Mouse (Mus musculus) fibroblast of lung, adult 2 months (primary cell): Measurements from ENCODE around the gene Lsamp.
"Not testable (repeated sequence)": the region's sequence is repeated elsewhere in the genome, so short reads cannot be mapped to it uniquely, and the experiment has no call there.

Experiments used
- DNase-seq: peaks from one replicate; pipeline ENCODE4 v3.0.0-alpha.2; 2011; ENCODE audit warnings: low read depth

Gene Lsamp

DNA sequence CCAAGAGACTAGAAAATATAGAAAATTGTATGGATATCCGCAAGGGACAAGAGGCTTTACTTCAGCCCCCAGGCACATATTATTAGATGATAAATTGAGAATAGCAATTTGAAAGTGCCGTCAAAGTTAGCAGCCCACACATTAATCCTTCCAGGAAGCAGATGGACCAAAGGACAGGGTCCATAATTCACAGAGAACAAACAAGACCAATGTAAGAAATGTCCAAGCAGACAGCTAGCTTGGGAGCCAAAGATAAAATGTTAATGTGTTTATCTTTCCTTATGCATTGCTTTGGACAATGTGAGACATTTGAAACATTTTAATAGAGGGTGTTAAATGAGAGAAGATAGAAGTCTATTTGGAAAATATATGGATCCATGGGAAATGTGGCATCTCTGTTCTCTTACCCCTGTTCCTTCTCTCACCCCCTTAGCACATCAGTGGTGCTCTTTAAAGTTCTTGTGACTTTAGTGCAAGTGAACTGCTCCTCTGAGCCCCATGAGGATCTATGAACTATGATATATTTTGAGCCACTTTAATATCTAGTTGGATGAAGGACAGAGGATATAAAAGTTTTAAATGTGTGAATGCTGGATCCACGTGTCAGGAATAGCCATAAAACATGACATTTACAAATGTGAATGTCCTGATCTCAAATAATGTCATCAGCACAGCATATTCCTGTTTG, 1952.9 kb downstream of the Lsamp start:
- no peak for DNase-seq

DNA sequence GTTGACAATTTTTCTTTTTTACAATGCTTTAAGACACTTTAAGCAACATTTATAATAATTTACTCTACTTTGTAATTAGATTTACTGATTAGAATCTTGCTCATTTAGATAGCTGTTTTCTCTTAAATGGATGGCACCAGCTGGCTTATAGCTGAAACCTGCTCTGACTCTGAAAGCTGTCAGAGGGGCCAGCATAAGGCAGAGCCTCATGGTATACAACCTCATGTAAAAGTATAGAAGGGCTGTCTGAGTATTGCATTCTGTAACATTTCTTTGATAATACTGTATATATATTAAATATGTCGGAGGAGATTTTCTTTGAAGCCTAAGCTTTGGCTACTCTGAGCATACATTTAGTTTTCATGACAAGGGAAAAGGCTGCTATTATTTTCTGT, 1953.4 kb downstream of the Lsamp start:
- no peak for DNase-seq

DNA sequence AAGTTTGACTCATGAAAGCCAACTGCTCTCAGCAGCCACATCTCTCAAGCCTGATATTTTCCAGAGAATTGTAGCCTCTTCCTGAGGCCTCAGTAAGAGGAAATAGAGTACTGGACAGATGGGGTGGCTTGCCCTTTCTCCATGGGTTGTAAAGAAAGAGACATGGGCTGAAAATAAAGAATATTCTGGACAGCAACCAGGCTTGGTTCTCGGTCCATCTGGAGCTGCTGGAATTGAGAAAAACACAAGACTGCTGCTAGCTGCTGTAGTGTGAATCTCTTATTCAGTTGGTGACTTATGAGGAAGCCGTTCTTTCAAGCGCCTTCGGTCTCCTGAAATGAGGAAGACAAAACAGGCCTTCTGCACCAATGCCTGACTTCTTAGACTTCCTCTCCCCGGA, 1954.1 kb downstream of the Lsamp start:
- no peak for DNase-seq

DNA sequence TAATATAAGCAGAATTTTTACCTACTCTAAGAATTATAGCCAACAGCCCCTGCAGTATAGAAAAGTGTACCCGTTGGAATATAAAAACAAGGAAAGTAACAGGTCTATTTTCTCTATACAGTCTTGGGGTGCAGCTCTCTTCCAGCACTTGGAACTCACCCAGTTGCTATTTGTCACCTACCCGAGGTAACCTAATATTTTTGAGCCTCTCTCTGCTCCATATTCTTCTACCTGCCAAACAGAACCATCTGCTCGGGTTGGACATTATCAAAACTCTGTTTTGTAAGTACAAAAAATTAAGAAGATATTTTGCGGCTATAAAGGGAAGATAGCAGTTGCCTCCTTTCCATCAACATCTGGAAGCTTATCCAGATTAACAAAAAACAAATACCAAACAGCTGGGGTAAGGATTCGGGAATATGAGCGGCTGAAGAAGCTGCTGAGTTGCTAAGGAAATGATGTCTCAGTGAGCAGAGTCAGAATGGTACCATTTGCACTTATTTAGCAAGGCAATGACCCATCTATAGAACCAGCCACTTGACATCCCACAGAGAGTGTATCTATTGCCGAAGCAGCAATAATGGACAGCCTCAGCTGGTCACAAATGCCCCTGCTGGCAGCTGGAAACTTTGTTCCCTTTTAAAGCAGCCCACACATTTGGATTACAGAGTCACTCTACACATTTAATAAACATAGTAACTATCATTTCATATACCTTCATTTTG, 1957.6 kb downstream of the Lsamp start:
- DNase-seq = no peak

DNA sequence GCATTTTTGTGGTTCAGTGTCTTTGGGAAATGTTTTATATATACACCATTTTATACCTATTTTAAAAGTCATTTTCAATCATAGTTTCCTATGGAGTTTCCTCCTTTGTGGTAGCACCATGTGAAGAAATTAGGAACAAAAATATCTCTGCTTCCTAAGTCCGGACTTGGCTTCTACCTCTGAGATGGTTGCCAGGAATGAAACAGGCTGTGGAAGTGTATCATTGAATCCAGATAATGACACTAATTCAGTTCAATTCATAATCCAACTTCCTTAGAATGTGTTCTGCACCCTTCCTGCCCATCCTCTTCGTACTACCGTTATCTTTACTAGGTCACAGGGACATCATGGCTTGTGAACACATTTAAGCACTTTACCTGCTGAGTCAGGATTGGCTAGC, 1973.7 kb downstream of the Lsamp start:
- DNase-seq = no peak

DNA sequence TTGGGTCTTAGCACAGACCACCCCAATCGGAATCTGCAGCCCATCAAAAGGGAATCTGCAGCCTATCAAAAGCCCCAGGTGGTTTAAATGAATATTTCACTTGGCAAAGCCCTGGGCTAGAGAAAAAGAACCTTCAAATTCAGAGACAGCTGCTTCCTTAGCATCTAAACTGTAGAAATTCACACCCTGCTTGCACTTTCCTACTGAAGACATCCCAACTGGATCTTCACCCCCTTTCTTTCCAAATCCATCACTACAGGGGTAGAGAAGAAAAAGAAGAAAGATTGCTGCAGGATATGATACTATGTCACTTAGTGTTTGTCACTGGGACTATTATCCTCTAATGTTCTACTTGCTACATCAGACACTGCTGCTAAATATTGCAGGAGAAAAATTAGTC, 1981.5 kb downstream of the Lsamp start:
- DNase-seq = no peak

DNA sequence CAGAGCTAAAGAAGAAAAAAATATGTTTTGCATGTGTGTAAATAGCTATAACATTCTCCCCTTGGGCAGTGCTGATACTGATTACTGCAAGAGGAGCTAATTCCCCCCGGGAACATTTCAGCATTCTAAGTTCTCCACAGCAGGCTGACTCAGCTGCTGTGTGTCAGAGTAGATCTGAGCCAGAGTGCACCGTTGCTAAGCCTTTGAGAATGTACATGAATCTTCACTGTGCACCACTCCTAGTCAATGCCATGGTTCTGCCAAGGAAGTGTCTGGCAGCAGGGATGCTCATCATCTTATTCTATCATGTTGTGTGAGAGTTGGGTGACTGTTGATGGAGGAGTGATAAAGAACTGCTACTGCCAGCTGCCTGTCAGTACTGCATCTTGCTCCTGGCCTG, 1985.1 kb downstream of the Lsamp start:
- no peak for DNase-seq

DNA sequence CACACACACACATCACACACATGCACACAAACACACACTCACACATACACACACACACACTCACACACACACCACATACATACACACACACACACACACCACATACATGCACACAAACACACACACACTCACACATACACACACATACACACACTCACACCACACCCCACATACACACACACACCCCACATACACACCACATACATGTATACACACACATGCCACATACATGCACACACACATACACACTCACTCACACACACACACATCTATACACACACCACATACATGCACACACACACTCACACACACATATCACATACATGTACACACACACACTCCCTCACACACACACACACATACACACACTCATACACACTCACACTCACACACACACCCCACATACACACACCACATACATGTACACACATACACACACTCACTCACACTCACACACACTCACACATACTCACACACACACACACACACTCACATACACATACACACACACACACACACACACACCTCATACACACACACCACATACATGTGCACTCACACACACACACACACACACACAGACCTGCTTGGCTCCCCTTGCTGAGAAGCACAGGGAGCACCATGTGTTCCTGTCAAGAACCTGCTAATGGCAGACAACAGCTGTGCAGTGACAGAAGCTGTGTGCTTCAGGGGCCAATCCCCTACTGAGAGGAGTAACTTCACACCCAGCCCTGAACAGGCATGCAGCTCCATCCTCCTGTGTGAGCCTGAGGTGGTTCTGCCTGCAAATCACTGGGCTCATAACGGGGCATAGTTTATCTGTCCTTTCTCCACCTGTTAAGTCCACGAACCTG, 1990.9 kb downstream of the Lsamp start:
- no peak for DNase-seq

DNA sequence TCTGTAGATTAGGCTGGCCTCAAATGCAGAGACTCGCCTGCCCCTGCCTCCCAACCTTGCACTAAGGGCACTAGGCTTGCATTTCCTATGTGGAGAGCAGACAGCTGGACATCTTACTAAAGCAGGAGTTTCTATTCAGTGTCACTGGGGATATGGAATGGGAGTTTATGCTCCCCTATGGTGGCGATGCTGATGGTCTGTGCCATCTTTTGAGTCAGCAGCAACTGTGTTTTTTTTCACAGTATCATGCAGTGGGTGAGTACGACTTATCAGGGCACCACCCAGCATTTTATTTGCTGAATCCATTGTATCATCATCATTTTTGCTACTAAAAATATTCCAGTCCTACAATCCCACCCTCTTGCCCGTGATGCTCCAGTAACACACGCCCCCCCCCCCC, 1992.7 kb downstream of the Lsamp start:
- DNase-seq = no peak

DNA sequence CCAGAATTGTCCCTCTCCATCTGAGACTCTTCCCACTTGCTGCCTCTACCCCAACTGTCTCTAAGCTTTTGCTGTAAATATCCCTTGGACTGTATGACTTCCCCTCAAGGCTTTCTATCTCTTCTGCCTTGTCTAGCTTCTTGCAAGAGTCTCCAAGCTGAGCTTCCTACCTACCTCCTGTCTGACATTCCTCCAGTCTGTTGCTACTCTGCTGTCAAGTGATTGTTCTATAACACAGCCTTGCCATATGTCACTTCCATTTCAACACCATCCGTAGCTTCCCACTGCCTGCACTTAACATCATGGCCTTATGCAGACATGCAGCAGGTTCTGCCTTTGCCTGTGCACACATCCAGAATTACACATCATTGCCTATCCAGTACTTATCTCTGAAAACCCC, 2012.8 kb downstream of the Lsamp start:
- no peak for DNase-seq

DNA sequence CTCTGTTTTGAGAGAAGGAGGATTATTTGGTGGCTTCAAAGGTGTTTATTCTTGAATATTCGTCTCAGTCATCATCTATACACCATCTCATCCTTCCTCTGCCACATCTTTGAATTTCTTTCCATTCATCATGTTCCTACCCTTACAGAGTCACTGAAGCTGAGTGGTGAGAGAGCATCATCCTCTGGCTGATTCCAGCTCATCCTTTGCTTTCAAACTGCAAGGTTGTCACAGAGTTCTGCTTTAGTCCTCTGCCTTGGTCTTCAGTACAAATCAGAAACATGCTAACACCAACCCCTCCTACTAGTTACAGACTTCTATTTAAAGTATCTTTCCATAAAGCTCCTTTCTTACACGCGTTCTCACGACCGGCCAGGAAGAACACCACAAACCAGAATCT, 2018.8 kb downstream of the Lsamp start:
- DNase-seq = no peak

DNA sequence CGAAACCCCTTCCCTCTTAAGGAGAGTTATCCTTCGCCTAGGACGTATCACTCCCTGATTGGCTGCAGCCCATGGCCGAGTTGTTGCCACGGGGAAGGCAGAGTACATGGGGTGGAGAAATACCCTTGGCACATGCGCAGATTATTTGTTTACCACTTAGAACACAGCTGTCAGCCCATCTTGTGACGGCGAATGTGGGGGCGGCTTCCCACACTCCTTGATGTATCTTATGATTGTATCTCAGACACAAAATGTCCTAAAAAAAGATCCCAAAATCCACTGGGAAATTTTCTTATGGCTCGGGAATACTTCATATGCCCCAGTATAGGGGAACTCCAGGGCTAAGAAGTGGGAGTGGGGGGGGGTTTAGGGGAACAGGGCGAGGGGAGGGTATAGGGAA, 2019.3 kb downstream of the Lsamp start:
- DNase-seq = not testable (repeated sequence)

DNA sequence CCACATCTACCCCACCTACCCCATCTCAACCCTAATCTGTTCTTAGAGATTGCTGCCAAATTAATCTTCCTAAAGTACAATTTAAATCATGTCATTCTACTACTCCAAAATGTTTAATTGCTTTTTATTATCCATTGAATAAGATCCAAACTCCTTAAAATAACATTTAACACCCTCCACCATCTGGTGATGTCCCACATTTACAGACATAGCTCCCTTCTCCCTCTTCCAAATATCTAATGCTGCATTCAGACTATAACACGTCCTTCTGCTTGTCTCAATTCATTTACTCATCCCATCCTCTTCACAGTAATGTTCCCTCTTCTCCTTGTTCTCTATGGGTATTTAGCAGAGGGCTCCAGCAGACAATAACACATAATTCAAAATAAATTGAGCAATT, 2020.0 kb downstream of the Lsamp start:
- DNase-seq = no peak

DNA sequence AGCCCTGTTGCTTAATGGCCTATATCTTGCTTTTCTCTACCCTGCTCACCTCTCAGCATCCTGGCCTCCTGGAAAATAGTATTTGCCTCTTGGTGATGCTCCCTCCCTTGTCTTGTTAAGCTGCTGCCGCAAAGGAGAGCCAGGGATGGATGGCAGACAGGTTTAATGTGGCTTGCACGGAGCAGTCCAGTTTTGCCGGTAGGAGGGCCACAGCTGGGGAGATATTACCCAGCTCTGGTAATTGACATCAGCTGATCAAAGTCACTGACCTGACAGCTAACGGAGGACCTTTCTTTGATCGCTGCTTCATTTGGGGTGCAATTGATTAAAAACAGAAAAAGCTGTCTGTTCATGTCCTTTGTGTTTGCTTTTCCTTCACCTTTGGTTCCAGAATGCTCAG, 2030.8 kb downstream of the Lsamp start:
- DNase-seq = no peak

DNA sequence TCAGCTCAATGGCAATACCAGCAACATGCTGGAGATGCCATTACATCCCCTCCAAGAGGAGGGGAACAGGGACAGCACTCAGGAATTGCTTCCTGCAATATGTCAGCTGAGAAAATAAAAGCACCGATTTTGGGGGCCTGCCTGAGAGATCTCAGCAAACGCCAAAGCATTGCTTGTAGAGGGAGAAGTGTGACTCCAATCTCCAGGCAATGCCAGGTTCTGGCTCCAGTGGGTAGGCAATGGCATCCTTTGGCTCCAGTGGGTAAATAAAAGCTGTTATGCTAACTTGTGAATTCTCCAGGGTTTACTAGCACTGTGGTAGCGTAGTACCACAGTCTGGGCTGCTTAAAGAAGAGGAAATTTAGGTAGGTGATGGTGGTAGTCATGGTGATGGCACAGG, 2031.3 kb downstream of the Lsamp start:
- no peak for DNase-seq

DNA sequence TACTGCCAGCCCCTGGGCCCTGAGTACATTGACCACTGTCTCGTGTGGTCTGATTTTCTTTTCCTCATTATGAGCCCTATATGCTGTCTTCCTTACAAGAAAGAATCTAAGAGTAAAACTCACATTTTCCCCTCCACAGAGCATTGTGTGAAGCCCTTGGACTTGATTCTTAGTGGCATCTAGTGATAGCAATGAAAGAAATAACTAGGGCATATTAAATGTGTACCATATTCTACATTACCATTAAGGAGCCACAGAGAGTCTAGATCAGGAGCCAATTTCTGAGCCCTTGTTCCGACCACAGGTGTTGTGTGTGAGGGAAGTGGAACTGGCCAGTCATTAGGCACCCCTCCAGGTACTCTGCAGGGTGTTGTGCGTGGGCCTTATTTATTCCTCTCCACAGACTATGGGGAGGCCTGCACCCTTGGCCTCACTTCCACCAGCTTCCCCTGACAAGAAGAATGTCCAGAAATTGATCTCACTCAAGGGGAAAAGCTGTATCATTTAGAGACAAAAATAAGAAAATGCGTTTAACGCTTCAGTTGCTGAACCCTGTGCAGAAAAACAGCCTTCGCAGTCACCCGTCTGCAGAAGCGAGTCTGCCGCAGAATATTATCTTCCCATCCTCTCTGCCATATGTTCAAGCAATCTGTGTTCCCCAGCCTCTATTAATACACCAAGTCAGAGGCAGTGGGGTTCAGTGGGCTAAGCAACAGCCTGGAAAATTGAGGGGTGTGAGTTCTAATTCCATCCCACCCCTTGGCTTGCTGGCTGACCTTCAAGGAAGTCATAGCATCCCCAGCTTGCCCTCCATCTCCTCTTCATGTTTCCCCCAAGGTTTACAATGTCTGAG, 2032.9 kb downstream of the Lsamp start:
- DNase-seq = no peak

DNA sequence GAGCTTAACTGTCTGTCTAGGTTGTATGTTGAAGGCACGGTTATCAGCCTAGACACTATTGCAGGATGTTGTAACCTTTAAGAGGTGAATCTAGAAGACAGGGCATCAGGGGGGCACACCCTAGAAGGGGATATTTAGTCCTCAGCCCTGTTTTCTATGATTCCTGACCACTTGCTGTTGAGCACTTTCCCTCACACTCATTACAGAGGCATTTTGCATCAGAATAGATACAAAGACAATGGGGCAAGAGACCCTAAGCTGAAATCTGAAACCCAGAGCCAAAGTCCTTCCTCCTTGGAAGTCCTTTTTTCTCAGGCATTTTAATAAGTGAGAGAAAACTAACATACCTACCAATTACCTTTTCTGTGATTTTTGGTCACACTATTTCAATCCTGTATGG, 2038.4 kb downstream of the Lsamp start:
- no peak for DNase-seq

DNA sequence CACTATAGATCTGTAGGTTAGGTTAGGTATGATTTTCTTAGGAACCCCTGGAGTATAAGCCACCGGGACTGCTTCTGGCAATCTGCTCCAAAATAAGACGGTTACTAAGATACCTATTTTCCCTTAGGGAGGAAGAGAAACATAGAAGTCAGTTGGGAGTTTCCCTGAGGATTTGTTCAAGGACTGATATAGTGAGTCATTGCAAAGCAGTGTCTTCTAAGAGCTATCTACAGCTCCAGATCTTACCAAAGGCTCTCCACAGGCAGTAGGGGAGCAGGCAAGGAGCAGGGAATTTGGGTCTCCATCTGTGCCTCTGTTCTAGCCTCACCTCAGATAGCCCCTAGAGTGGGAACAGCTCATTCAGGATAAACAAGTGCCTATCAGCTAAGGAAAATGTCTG, 2047.9 kb downstream of the Lsamp start:
- DNase-seq = no peak

DNA sequence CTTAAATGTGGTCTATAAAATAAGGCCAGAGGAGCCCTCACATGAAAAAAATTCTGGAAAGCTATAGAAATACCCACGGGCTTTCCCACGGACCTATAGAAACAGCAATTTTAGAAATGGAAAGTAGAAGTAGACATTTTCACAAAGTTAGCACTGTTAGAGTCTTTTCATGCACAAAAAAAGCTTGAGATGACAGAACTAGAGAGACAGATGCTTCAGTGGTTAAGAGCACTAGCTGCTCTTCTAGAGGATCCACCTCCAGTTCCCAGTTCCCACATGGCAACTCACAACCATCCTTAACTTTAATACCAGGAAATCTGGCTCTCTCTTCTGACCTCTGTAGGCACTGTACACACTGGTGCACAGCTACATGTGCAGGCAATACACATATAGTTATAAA, 2049.3 kb downstream of the Lsamp start:
- DNase-seq = no peak

DNA sequence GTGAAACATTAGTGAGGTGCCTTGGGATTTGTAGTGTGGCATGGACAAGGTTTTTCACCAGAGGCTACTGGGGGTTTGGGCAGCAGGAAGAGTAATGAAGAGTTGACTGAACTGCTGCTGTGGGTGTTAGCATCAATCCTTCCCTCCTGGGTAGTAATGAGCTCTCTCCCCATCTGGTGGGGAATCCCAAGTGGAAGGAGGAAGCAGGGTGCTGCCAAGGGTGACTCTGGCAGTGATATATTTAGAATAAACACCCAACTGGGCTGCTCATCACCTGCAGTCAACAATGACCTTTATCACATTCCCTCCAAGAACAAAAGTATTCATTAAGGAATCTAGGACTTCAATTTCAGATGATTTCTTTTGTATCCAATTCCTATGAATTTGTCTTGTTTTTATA, 2064.0 kb downstream of the Lsamp start:
- no peak for DNase-seq

DNA sequence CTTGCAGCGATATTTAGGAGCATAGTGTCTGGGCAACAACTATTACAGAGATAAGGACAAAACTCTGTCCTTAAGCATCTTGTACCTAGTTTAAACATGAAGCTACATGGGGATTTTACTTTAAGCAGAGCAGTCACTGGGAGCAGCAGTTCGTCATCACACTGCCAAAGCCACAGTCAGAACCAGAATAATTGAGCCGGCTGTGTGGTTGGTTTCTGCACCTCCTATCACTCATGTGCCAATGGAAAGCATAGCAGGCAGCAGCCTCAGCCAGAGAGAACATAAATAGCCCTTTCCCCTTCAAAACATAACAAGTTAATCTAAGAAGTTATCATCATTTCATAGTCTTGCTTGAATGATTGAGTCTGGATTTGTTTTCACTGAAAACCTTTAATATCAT, 2075.8 kb downstream of the Lsamp start:
- no peak for DNase-seq

DNA sequence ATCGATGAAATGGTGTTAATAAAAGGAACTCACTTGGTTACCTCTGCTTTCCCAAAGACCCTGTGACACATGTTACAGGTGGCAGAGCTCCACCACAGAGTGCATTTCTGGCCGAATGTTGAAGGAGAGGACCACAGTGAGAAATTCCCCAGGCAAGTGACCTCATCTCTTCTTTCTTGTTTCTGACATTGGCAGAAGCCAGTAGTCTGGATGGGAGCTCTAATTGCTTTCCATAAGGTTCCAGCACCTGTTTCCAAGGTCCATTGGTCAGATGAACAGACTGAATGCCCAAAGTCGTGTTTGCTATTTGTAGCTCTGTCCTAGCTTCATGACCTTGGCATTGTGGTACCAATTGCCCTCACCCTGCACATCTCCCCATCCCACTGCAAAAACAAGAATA, 2090.2 kb downstream of the Lsamp start:
- DNase-seq = no peak
